8 mouse cellular contexts compared by ENCODE assay signal in genomic region chr5:143757755-143758443, GRCm38 (mm10). TPM values are rescaled to one million over a fixed set of nuclear protein-coding genes. Genes with fewer than 3 reads are reported as not detected.
DNase-seq lines count a peak whose midpoint lies in the region; ATAC-seq lines count a peak whose summit lies in the region.

No protein-coding gene starts in this region.

- peak; percentile 94 to 96 for DNase-seq in adrenal gland, adult (ENCODE audit: inconsistent age in 2 of 2, low spot score in 1 of 2)
- peak; percentile 90 for DNase-seq in embryo, embryonic 10.5 days (ENCODE audit: low spot score)
- DNase-seq in gastrocnemius, postnatal 14 days = peak; percentile 89
- DNase-seq in left cerebral cortex, postnatal 10 days (ENCODE audit: extremely low spot score in 1 of 2, low spot score in 2 of 2) = peak; percentile 87 to 94
- peak; percentile 94 for DNase-seq in right cerebral cortex, postnatal 25 days
- DNase-seq in urinary bladder, postnatal 4 days (ENCODE audit: low spot score in 2 of 2) = peak; percentile 81 to 86

- ATAC-seq in inflammation-experienced regulatory T-cells, adult 6 months = peak; percentile 97
- peak; percentile 90 for ATAC-seq in megakaryocyte-erythroid progenitor cell, adult 5-6 weeks (replicated peaks; ENCODE audit: low FRiP score, low TSS enrichment, poor library complexity, severe bottlenecking)

- intact Hi-C loops in gastrocnemius, postnatal 14 days (cut with DNase I; ENCODE audit: low total_unique reads) = no loop called here
- intact Hi-C loops in left cerebral cortex, postnatal 10 days (cut with DNase I) = no loop called here

RNA-seq across cellular contexts. Expression of gene Usp42, which starts 25.8 kb away (rescaled TPM):
- total RNA-seq in gastrocnemius, postnatal 14 days (2021) = 1 to 10 TPM; 6.2 to 6.5 TPM
- polyA plus RNA-seq in inflammation-experienced regulatory T-cells, adult 6 months (2017; shearing (Covaris generic)) = 10 to 100 TPM in 2 of 3 experiments, 1 to 10 TPM in 1; 9.6 to 12.8 (median 11.9) TPM
- 10 to 100 TPM; 26.7 to 28.9 TPM for total RNA-seq in left cerebral cortex, postnatal 10 days (2021)
- 11.0 and 15.7 TPM in 2 replicates for total RNA-seq in megakaryocyte-erythroid progenitor cell, adult 5-6 weeks (2014; fragmentation: Nextera tagmentation)
- total RNA-seq in megakaryocyte-erythroid progenitor cell, adult 5-6 weeks (2017) = 9.2 and 18.7 TPM in 2 replicates

RNA-seq across cellular contexts. Expression of gene Eif2ak1, which starts 59.7 kb away (rescaled TPM):
- 10 to 100 TPM; 20.0 to 21.3 TPM for total RNA-seq in gastrocnemius, postnatal 14 days (2021)
- 10 to 100 TPM; 19.9 to 24.6 (median 23.2) TPM for polyA plus RNA-seq in inflammation-experienced regulatory T-cells, adult 6 months (2017; shearing (Covaris generic))
- total RNA-seq in left cerebral cortex, postnatal 10 days (2021) = 10 to 100 TPM; 46.3 to 46.6 TPM
- 42.5 and 46.7 TPM in 2 replicates for total RNA-seq in megakaryocyte-erythroid progenitor cell, adult 5-6 weeks (2014; fragmentation: Nextera tagmentation)
- 40.8 and 64.6 TPM in 2 replicates for total RNA-seq in megakaryocyte-erythroid progenitor cell, adult 5-6 weeks (2017)

Comparison
In these comparisons a context has a peak if more than half of its experiments do, and no peak if none do; other contexts are left out.
1. Peak in every context shown above with its lines: DNase-seq and ATAC-seq.